Mouse (Mus musculus): ENCODE measurements around the gene Slc22a16.

The Slc22a16 gene

GRCm38 (mm10) chr10:40617973-40618372 lies 47.8 kb downstream of the Slc22a16 start:
- no peak for DNase-seq

GRCm38 (mm10) chr10:40619760-40620159 lies 49.6 kb downstream of the Slc22a16 start:
- no peak for DNase-seq

- peak; percentile 78 for DNase-seq
Measured at GRCm38 (mm10) chr10:40629140-40629539, 59.0 kb downstream of the Slc22a16 start.

- DNase-seq = peak; percentile 71
Measured at GRCm38 (mm10) chr10:40629656-40630311, 59.6 kb downstream of the Slc22a16 start, which contains the start of gene Ddo. Gene Ddo (plus strand): TSS chr10:40630011.

- peak; percentile 69 for DNase-seq
Measured at GRCm38 (mm10) chr10:40630457-40630856, 60.3 kb downstream of the Slc22a16 start.

GRCm38 (mm10) chr10:40630961-40631360 lies 60.8 kb downstream of the Slc22a16 start:
- no peak for DNase-seq

- DNase-seq = no peak
Measured at GRCm38 (mm10) chr10:40632087-40632486, 62.0 kb downstream of the Slc22a16 start.

GRCm38 (mm10) chr10:40637331-40637730 lies 67.2 kb downstream of the Slc22a16 start:
- DNase-seq = no peak

GRCm38 (mm10) chr10:40638276-40638675 lies 68.1 kb downstream of the Slc22a16 start:
- no peak for DNase-seq

GRCm38 (mm10) chr10:40638823-40639819 lies 69.0 kb downstream of the Slc22a16 start:
- DNase-seq = no peak

- no peak for DNase-seq
Measured at GRCm38 (mm10) chr10:40640406-40640805, 70.3 kb downstream of the Slc22a16 start.

- no peak for DNase-seq
Measured at GRCm38 (mm10) chr10:40641901-40642300, 71.8 kb downstream of the Slc22a16 start.

- no peak for DNase-seq
Measured at GRCm38 (mm10) chr10:40643126-40643525, 73.0 kb downstream of the Slc22a16 start.

- DNase-seq = no peak
Measured at GRCm38 (mm10) chr10:40644456-40644855, 74.3 kb downstream of the Slc22a16 start.

- DNase-seq = no peak
Measured at GRCm38 (mm10) chr10:40645346-40645745, 75.2 kb downstream of the Slc22a16 start.

GRCm38 (mm10) chr10:40648776-40649175 lies 78.6 kb downstream of the Slc22a16 start:
- no peak for DNase-seq

- peak; percentile 16 for DNase-seq
Measured at GRCm38 (mm10) chr10:40649634-40650033, 79.5 kb downstream of the Slc22a16 start.

GRCm38 (mm10) chr10:40651676-40652075 lies 81.5 kb downstream of the Slc22a16 start:
- DNase-seq = no peak
